Mouse (Mus musculus): ENCODE data around the gene Prss53.
"Not testable (repeated sequence)": the region's sequence is repeated elsewhere in the genome, so short reads cannot be mapped to it uniquely, and the experiment has no call there.

DNA sequence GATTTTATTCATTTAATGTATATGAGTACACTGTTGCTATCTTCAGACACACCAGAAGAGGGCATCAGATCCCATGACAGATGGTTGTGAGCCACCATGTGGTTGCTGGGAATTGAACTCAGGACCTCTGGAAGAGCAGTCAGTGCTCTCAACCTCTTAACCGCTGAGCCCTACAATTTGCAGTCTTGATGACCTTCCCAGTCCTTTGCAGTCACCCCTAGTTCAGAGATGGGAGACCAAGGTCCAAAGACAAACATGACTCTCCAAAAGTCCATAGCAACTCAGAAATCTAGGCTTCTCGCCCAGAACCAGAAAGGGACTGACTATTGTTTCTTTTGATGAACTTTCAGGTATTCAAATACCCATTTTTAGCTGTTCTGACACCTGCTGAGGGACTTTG is 50.7 kb downstream of the Prss53 start:
- TF ChIP-seq CTCF (IDR thresholded peaks at IDR 0.05; ENCODE audit: low read depth, low read length); POLR2A (IDR thresholded peaks at IDR 0.05; ENCODE audit: borderline replicate concordance, low read depth, low read length): not testable (repeated sequence)
